Mouse (Mus musculus) cerebellum, adult 2 months (tissue): ENCODE results near the gene Lin54.

Experiments
- CTCF ChIP-seq: fragments of 200-500 bp; IDR thresholded peaks from 2 replicates; pipeline ENCODE4 v1.5.1; 2011; ENCODE audit warnings: low read depth, mild to moderate bottlenecking, control low read depth, low read length, moderate library complexity, borderline replicate concordance; ENCODE audit not compliant: insufficient read depth
- POLR2A ChIP-seq: fragments of 200-500 bp; IDR thresholded peaks from 2 replicates; pipeline ENCODE4 v1.6.1; 2011; ENCODE audit warnings: low read length, control low read depth, borderline replicate concordance; ENCODE audit not compliant: insufficient read depth

- TF ChIP-seq CTCF: no peak
- no peak for TF ChIP-seq POLR2A
These were observed 1.8 kb downstream of the Lin54 start for GRCm38 (mm10) chr5:100498436-100499180.
